Mouse (Mus musculus): Measurements from ENCODE around the gene Dot1l.

Gene Dot1l

GRCm38 (mm10) chr10:80829359-80830278 lies 74.6 kb downstream of the Dot1l start:
- no peak for DNase-seq (ENCODE audit: low spot score in 2 of 2)

GRCm38 (mm10) chr10:80831136-80831535 lies 76.1 kb downstream of the Dot1l start:
- DNase-seq (ENCODE audit: low spot score in 2 of 2), result peak in 1 of 2 experiments; percentile 79

GRCm38 (mm10) chr10:80832818-80833217 lies 77.8 kb downstream of the Dot1l start:
- DNase-seq (ENCODE audit: low spot score in 2 of 2), result no peak

- DNase-seq (ENCODE audit: low spot score in 2 of 2), result no peak
These were observed 80.6 kb downstream of the Dot1l start for GRCm38 (mm10) chr10:80835617-80836016.

GRCm38 (mm10) chr10:80836949-80837379 lies 82.0 kb downstream of the Dot1l start:
- DNase-seq (ENCODE audit: low spot score in 2 of 2), result no peak

GRCm38 (mm10) chr10:80837827-80838226 lies 82.8 kb downstream of the Dot1l start:
- DNase-seq (ENCODE audit: low spot score in 2 of 2), result no peak

- no peak for DNase-seq (ENCODE audit: low spot score in 2 of 2)
These were observed 83.4 kb downstream of the Dot1l start for GRCm38 (mm10) chr10:80838346-80838912.

GRCm38 (mm10) chr10:80839848-80840247 lies 84.8 kb downstream of the Dot1l start:
- no peak for DNase-seq (ENCODE audit: low spot score in 2 of 2)

- DNase-seq (ENCODE audit: low spot score in 2 of 2), result no peak
These were observed 86.7 kb downstream of the Dot1l start for GRCm38 (mm10) chr10:80841685-80842084.

GRCm38 (mm10) chr10:80842334-80842733 lies 87.3 kb downstream of the Dot1l start:
- no peak for DNase-seq (ENCODE audit: low spot score in 2 of 2)

- DNase-seq (ENCODE audit: low spot score in 2 of 2), result no peak
These were observed 88.3 kb downstream of the Dot1l start for GRCm38 (mm10) chr10:80843087-80843930.

GRCm38 (mm10) chr10:80843931-80844547 lies 89.0 kb downstream of the Dot1l start, which contains the start of gene Lingo3:
TSS of gene Lingo3 (minus strand) at chr10:80844039.
- no peak for DNase-seq (ENCODE audit: low spot score in 2 of 2)
